Mouse (Mus musculus) lung, embryonic 14.5 days (tissue): ENCODE measurements around the gene Sp100. TPM values are rescaled to one million over a fixed set of nuclear protein-coding genes. Genes with fewer than 3 reads are reported as not detected.

Experiments used
- ATAC-seq: fragments of 200-750 bp; cut with Nextera tagmentation; 2 replicates; pipeline ENCODE4 v1.8.0; 2017; ENCODE audit warnings: mild to moderate bottlenecking, moderate TSS enrichment, moderate library complexity; ENCODE audit not compliant: insufficient read depth
- DNase-seq: peaks from one replicate; pipeline ENCODE4 v3.0.0-alpha.2; 2015
- H3K27ac ChIP-seq: fragments of 300-500 bp; sonication (generic); 2 replicates; pipeline ENCODE4 v1.5.1; 2014; ENCODE audit warnings: low read depth, mild to moderate bottlenecking, moderate library complexity
- H3K27me3 ChIP-seq: fragments of 300-500 bp; sonication (generic); 2 replicates; pipeline ENCODE4 v1.6.1; 2014; ENCODE audit warnings: low read length, control low read depth; ENCODE audit not compliant: insufficient read depth
- H3K36me3 ChIP-seq: fragments of 300-500 bp; sonication (generic); 2 replicates; pipeline ENCODE4 v1.6.1; 2014; ENCODE audit warnings: control low read depth; ENCODE audit not compliant: insufficient read depth
- H3K4me1 ChIP-seq: fragments of 300-500 bp; sonication (generic); 2 replicates; pipeline ENCODE4 v1.6.1; 2014; ENCODE audit warnings: antibody characterized with exemption, control low read depth; ENCODE audit not compliant: insufficient read depth
- H3K4me2 ChIP-seq: fragments of 300-500 bp; sonication (generic); 2 replicates; pipeline ENCODE4 v1.6.1; 2014; ENCODE audit warnings: mild to moderate bottlenecking
- H3K4me3 ChIP-seq: fragments of 300-500 bp; sonication (generic); 2 replicates; pipeline ENCODE4 v1.5.1; 2014; ENCODE audit warnings: low read depth, low read length
- H3K9ac ChIP-seq: fragments of 300-500 bp; sonication (generic); 2 replicates; pipeline ENCODE4 v1.6.1; 2014
- H3K9me3 ChIP-seq: fragments of 300-500 bp; sonication (generic); 2 replicates; pipeline ENCODE4 v1.6.1; 2016; ENCODE audit warnings: low read depth, low read length, control low read depth
- CTCF ChIP-seq: IDR thresholded peaks from 2 replicates; pipeline ENCODE4 v1.5.1; 2016; ENCODE audit warnings: antibody characterized with exemption, low read depth
- WGBS: fragments of 180-500 bp; shearing (Covaris S2); extraction: QIAGEN DNeasy Blood & Tissue Kit; methylation state at CpG from one replicate; pipeline ENCODE4 v1.1.7; 2014; 5-methylcytosine and 5-hydroxymethylcytosine counted together
- microRNA-seq: library from miRNA; unstranded; fragments of <30 nt; microRNA quantifications from one replicate; pipeline ENCODE4, GENCODE M21; 2016; ENCODE audit warnings: borderline number of aligned reads
- polyA plus RNA-seq: library from polyadenylated mRNA; unstranded; fragments of >200 nt; fragmentation: Nextera tagmentation; extraction: Ambion mirVana; gene quantifications from 2 replicates; pipeline ENCODE4 v1.2.1, GENCODE M21; 2014

Sp100 gene
- polyA plus RNA-seq, 1 experiment from 2014 or later = 1.4 TPM

GRCm38 (mm10) chr1:85751932-85752680 is 102.3 kb downstream of the Sp100 start:
- no peak overlapping the region for H3K9ac ChIP-seq
- WGBS = 78% methylated on average over 11 of the region's 11 CpGs
- TF ChIP-seq CTCF = no peak
- no peaks in the 10 kb centered on the region for H3K4me1 ChIP-seq
- no peak overlapping the region for H3K4me3 ChIP-seq
- no peaks in the 10 kb centered on the region for H3K9me3 ChIP-seq
- H3K4me2 ChIP-seq = no peak overlapping the region
- H3K36me3 ChIP-seq = no peaks in the 10 kb centered on the region
- H3K27ac ChIP-seq = no peak overlapping the region
- ATAC-seq (0 out of 2 replicates have a peak, but pooled peaks have one; percentile 17), DNase-seq (no peak)
- no peaks in the 10 kb centered on the region for H3K27me3 ChIP-seq

- Histone ChIP-seq H3K9ac (no peak overlapping the region), H3K27ac (no peak overlapping the region), H3K9me3 (no peaks in the 10 kb centered on the region), H3K4me1 (no peaks in the 10 kb centered on the region), H3K36me3 (no peaks in the 10 kb centered on the region), H3K4me3 (no peak overlapping the region), H3K27me3 (no peaks in the 10 kb centered on the region), H3K4me2 (no peak overlapping the region)
- DNase-seq (no peak), ATAC-seq (no peak)
- no peak for TF ChIP-seq CTCF
- WGBS = 66% methylated on average over 6 of the region's 6 CpGs
These were observed 107.9 kb downstream of the Sp100 start for GRCm38 (mm10) chr1:85757531-85758230.

- H3K27ac ChIP-seq = no peak overlapping the region
- H3K4me3 ChIP-seq = no peak overlapping the region
- DNase-seq = no peak
- no peaks in the 10 kb centered on the region for H3K4me1 ChIP-seq
- H3K36me3 ChIP-seq = no peaks in the 10 kb centered on the region
- no peak for TF ChIP-seq CTCF
- no peak for ATAC-seq
- 31% methylated on average over 14 of the region's 14 CpGs for WGBS
- no peak overlapping the region for H3K4me2 ChIP-seq
- H3K9ac ChIP-seq = no peak overlapping the region
- no peaks in the 10 kb centered on the region for H3K27me3 ChIP-seq
- H3K9me3 ChIP-seq = no peaks in the 10 kb centered on the region
These were observed 108.6 kb downstream of the Sp100 start for GRCm38 (mm10) chr1:85758231-85758968.

GRCm38 (mm10) chr1:85758969-85759293 is 109.1 kb downstream of the Sp100 start:
- no peak for TF ChIP-seq CTCF
- Histone ChIP-seq H3K36me3 (no peaks in the 10 kb centered on the region), H3K4me3 (no peak overlapping the region), H3K27ac (no peak overlapping the region), H3K27me3 (no peaks in the 10 kb centered on the region), H3K4me1 (no peaks in the 10 kb centered on the region), H3K4me2 (no peak overlapping the region), H3K9ac (no peak overlapping the region), H3K9me3 (no peaks in the 10 kb centered on the region)
- no peak for DNase-seq
- 0% methylated on average over 1 of the region's 1 CpGs for WGBS
- no peak for ATAC-seq

Small RNA genes within 50 kb of the gene (microRNA-seq; reads per million reads assigned to microRNA genes)
- gene Mir8096 = not detected

Other genes with a start within 250 kb of the Sp100 start
- gene G530012D18Rik, start 74.3 kb upstream of the Sp100 start, polyA plus RNA-seq = not detected in 2 replicates
- 1.1 and 1.5 TPM in 2 replicates for gene Sp110, start 51.2 kb upstream of the Sp100 start, polyA plus RNA-seq
- 0.70 and 1.2 TPM in 2 replicates for gene Sp140, start 49.6 kb upstream of the Sp100 start, polyA plus RNA-seq
- 1.4 and 1.8 TPM in 2 replicates for gene A630001G21Rik, start 128.7 kb downstream of the Sp100 start, polyA plus RNA-seq
- gene Cab39, start 143.5 kb downstream of the Sp100 start, polyA plus RNA-seq = 47.0 and 49.3 TPM in 2 replicates
- 99.5 and 107 TPM in 2 replicates for gene Itm2c, start 244.3 kb downstream of the Sp100 start, polyA plus RNA-seq